Mouse (Mus musculus): Measurements from ENCODE around the gene Asgr1.

Gene Asgr1

GRCm38 (mm10) chr11:70024151-70024514, 29.8 kb upstream of the Asgr1 start:
- DNase-seq (ENCODE audit: low read depth, low spot score) = no peak

- DNase-seq (ENCODE audit: low read depth, low spot score) = no peak
These were observed 27.2 kb upstream of the Asgr1 start for GRCm38 (mm10) chr11:70026689-70027088.

- DNase-seq (ENCODE audit: low read depth, low spot score) = no peak
These were observed 26.5 kb upstream of the Asgr1 start for GRCm38 (mm10) chr11:70027397-70027796.

- DNase-seq (ENCODE audit: low read depth, low spot score) = no peak
These were observed 25.3 kb upstream of the Asgr1 start for GRCm38 (mm10) chr11:70028401-70029129.

- peak; percentile 98 for DNase-seq (ENCODE audit: low read depth, low spot score)
These were observed 24.6 kb upstream of the Asgr1 start for GRCm38 (mm10) chr11:70029130-70029801.

GRCm38 (mm10) chr11:70029829-70030550, 23.9 kb upstream of the Asgr1 start:
- no peak for DNase-seq (ENCODE audit: low read depth, low spot score)

GRCm38 (mm10) chr11:70030651-70031320, 23.1 kb upstream of the Asgr1 start:
- no peak for DNase-seq (ENCODE audit: low read depth, low spot score)

- no peak for DNase-seq (ENCODE audit: low read depth, low spot score)
These were observed 22.6 kb upstream of the Asgr1 start for GRCm38 (mm10) chr11:70031321-70031670.

GRCm38 (mm10) chr11:70038174-70038573, 15.7 kb upstream of the Asgr1 start:
- no peak for DNase-seq (ENCODE audit: low read depth, low spot score)

GRCm38 (mm10) chr11:70039631-70040030, 14.3 kb upstream of the Asgr1 start:
- no peak for DNase-seq (ENCODE audit: low read depth, low spot score)

- no peak for DNase-seq (ENCODE audit: low read depth, low spot score)
These were observed 13.7 kb upstream of the Asgr1 start for GRCm38 (mm10) chr11:70040184-70040583.

- no peak for DNase-seq (ENCODE audit: low read depth, low spot score)
These were observed 11.4 kb upstream of the Asgr1 start for GRCm38 (mm10) chr11:70042309-70043085.

- no peak for DNase-seq (ENCODE audit: low read depth, low spot score)
These were observed 10.2 kb upstream of the Asgr1 start for GRCm38 (mm10) chr11:70043665-70044064.

GRCm38 (mm10) chr11:70045435-70045834, 8.4 kb upstream of the Asgr1 start:
- no peak for DNase-seq (ENCODE audit: low read depth, low spot score)

- DNase-seq (ENCODE audit: low read depth, low spot score) = no peak
These were observed 4.5 kb upstream of the Asgr1 start for GRCm38 (mm10) chr11:70049366-70049765.

- no peak for DNase-seq (ENCODE audit: low read depth, low spot score)
These were observed 4.1 kb upstream of the Asgr1 start for GRCm38 (mm10) chr11:70049816-70050215.

- no peak for DNase-seq (ENCODE audit: low read depth, low spot score)
These were observed 729 bp upstream of the Asgr1 start for GRCm38 (mm10) chr11:70053156-70053555.

- peak; percentile 47 for DNase-seq (ENCODE audit: low read depth, low spot score)
These were observed 1.8 kb downstream of the Asgr1 start for GRCm38 (mm10) chr11:70055618-70056214.

GRCm38 (mm10) chr11:70057805-70058204, 3.9 kb downstream of the Asgr1 start:
- no peak for DNase-seq (ENCODE audit: low read depth, low spot score)

GRCm38 (mm10) chr11:70059930-70060329, 6.0 kb downstream of the Asgr1 start:
- DNase-seq (ENCODE audit: low read depth, low spot score) = no peak

- DNase-seq (ENCODE audit: low read depth, low spot score) = no peak
These were observed 9.2 kb downstream of the Asgr1 start for GRCm38 (mm10) chr11:70063053-70063452.
